Mouse (Mus musculus): Measurements from ENCODE around the gene Fbxl19. TPM values are rescaled to one million over a fixed set of nuclear protein-coding genes. Genes with fewer than 3 reads are reported as not detected.

The Fbxl19 gene
- polyA plus RNA-seq, 1 experiment = 26.8 TPM

DNA sequence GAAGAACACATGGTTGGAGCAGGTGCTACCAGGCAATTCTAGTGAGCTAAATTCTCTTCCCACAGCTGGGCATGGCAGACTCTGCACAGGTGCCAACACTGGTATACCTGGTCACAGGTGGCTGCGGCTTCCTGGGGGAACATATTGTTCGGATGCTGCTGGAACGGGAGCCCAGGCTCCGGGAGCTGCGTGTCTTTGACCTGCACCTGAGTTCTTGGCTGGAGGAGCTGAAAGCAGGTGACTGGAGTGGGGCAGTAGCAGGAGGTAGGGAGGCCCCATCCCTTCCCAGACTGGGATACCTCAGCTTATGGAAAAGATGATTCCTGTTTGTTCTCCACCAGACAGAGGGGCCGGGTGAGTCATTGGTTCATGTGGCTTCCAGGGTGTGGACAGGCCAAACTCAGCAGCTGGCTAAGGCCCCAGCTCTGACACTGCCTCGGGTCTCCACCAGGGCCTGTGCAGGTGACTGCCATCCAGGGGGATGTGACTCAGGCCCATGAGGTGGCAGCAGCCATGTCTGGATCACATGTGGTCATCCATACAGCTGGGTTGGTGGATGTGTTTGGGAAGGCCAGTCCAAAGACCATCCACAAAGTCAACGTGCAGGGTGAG lies 56.8 kb downstream of the Fbxl19 start:
- no peak for DNase-seq (ENCODE audit: low read depth)

DNA sequence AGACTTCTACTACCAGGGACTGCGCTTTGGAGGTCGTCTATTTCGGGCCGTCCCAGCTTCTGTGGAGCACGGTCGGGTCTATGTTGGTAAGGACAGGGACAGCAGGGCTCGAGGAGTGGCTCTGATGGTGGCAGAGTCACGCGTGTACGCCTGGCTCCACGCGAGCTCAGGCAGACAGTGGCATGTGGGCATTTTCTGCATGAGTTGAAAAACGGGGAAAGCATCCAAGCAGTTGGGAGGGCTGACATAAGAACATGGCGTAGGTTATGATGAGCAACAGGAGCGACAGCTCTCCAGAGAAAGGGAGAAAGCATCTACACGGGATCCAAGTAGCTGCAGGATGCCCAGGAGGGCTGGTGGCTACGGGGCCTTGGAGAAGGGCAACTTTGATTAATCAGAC lies 58.0 kb downstream of the Fbxl19 start:
- DNase-seq (ENCODE audit: low read depth) = no peak

DNA sequence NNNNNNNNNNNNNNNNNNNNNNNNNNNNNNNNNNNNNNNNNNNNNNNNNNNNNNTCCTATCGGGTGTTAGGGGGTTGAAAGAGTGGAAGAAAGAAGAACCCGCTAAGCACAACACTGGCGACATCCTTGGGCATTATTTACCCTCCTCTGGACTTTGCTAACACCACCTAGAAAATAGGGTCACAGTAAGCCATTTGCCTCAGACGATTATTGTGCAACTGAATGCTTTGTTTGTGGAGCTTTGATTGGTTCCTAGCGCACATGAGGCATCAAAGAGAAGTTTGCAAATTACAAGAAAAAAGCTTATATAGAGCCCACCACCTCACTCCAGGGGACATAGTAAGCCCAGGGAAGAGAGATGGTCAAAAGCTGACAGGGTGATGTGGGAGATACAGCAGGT lies 64.5 kb downstream of the Fbxl19 start:
- no peak for DNase-seq (ENCODE audit: low read depth)

DNA sequence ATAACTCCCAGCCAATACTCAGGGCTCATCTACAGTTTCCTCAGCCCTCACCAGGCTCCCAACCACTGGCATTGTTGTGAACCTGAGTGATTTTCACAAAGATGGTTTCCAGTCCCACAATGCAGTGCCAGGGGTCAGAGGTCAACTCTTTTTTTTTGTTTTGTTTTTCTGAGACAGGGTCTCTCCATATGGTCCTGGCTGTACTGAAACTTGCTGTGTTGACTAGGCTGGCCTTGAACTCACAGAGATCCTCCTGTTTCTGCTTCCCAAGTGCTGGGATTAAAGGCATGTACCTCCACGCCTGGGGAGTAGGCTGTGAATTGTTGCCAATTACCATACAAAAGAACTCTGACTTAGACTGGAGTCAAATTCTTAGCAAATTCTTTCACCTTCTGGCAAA lies 65.5 kb downstream of the Fbxl19 start:
- no peak for DNase-seq (ENCODE audit: low read depth)

DNA sequence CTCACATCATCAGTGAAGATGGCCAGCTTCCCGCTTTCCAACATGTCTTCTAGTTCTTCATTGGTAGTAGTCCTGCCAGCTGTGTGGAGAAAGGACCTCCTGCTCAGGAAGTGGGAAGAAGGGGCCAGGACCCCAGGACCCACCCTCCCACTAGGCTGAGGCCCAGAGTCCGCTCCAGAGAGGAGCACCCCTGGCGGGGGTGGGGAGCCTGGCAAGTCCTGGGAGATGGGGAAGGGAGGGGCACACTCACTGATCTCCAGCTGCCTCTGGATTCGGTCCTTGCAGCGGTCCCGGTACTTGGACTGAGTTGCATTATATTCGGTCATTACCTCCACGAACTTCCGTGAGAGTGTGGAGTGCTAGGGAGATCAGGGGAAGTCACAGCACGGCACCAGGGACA lies 66.3 kb downstream of the Fbxl19 start:
- no peak for DNase-seq (ENCODE audit: low read depth)

DNA sequence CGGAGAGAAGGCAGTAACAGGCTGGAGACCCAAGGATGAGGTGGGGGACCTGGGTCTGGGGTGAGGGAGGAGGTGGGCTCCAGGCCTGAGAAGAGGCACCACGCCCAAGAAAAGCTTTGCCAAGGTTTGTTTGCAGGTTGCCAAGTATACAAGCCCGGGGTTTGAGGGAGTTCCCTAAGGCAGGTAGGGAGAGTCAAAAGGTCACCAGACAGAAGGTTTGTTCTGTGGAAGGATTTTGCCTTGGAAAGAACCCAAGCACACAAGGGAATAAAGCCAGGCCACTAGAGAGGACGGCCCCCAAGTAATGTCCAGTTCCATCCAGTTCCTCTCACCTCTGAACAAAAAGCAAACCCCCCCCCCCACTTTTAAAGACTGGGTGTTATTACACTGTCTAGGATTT lies 66.9 kb downstream of the Fbxl19 start:
- no peak for DNase-seq (ENCODE audit: low read depth)

DNA sequence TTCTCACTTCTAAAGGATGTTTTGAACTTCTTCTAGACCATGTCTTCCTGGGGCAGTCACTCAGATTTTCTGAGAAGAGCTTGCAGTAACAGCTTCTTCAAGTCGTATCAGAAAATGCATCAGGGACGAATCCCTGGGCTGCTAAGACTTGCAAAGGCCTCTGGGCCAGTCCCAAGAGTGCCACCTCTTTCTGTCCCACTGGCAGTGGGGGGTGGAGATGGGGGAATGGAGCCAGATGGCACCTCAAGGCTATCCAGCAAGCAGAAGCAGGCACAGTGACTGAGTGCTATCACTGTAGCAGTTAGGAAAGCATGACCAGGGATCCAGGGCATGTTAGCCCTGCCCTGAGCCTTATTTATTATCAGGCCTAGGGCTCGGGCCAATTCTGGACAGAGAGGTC lies 67.9 kb downstream of the Fbxl19 start:
- peak; percentile 37 for DNase-seq (ENCODE audit: low read depth)

DNA sequence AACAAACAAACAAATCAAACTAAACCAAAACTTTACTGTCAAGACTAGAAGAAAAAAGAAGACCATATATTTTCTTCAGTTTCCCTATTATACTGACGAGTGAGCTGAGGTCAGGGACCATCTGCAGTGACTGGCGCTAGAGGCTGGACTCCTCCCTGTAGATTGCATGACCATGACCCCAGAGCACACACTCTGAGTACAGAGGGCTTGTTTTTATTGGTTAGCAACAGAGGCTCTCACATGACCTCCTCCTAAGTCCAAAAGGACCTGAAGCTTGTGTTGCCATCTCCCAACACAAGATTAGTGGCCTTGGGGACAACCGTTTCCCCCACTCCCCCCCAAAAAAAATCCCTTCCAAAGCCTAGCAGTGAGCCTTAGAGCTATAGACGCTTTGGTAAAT lies 69.5 kb downstream of the Fbxl19 start:
- no peak for DNase-seq (ENCODE audit: low read depth)

DNA sequence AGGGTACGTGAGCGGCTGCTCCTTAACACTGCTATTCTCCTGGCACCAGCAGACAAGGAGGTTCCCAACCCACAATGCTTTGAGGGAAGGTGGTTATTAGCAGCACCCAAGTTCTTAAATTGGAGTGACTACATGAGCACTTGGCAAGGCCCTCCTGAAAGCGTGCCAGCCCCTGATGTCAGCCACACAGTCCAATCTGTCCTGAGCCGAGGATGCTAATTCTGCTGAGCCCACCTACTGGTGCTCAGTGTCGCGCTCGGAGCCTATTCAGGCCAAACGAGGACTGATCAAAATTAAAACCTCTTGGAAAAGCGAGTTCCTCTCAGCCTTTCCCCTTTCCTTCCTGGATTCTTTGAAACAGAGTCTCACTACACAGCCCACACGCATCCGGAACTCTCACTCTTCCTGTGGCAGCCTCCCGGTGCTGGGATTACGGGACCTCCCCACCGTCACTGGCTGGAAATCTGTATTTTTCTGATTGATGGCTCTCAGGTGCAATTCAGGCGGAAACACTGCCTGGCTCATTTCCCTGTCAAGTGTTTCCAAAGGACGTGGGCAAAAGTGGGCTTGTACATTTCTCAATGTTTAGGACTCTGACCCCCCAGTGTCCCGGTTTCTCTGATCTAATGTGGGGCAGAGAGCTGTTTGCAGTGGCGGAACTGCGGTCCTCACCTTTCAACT lies 70.0 kb downstream of the Fbxl19 start:
- peak; percentile 85 for DNase-seq (ENCODE audit: low read depth)

DNA sequence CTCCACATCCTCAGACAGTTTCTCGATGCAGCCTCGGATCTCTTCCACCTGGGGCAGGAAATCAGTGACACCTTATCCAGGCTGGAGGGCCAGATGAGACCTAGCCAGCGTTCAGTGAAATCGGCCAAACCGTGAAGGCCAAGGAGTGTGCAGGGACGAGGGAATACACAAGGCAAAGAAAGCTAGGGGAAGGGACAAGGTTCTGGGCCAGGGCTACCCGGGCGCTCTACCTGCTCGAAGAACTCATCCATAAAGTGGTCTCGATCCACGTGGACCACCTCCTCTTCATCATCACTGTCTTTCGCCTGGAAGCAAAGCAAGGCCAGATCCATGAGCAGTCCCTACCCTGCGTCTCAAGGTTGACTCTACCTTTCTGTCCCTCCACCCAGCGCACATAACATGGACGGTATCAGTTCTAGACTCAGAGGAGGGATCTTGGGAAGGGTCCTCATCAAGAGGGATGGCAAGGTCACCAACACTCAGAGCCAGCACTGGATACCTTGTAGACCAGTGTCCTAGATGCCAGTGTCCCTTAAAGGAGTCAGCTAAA lies 70.8 kb downstream of the Fbxl19 start:
- DNase-seq (ENCODE audit: low read depth) = no peak

DNA sequence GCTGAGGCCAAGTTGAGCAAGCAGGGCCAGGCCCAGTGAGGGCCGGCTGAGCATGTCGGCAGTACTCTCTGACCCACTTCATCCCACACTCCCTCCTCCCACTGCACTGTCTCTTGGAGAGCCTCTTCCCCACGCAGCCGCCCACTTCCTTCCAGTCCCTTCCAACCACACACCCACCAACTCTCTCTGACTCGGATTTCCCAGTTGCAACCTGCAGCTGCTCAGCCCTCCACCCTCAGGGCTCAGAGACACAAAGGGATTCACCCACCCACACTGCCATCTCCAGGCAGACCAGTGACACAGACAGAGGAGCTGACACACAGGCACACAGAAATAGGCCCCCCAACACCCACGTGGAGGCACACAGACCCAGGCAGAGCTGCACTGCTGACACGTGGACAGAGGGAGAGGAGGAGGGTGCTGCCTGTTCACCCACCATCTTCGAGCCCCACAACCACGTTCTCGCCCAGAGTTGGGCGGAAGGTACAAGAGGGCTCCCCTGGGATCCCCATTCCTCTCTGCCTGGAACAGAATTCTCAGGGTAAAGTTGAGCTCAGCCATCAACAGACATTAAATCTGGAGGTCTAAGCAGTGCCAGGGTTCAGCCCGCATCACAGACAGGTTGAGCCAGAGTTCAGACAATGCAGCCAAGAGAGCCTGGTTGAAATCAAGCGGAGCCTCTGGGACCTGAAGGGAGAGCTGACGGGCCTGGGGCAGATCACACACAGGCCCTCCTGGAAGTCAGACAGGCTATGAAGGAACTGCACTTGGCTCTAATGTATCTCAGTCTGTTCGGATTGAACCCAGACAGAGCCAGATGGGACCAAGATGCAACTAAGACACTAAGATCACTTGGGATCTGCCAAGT lies 71.8 kb downstream of the Fbxl19 start:
- peak; percentile 81 for DNase-seq (ENCODE audit: low read depth)

DNA sequence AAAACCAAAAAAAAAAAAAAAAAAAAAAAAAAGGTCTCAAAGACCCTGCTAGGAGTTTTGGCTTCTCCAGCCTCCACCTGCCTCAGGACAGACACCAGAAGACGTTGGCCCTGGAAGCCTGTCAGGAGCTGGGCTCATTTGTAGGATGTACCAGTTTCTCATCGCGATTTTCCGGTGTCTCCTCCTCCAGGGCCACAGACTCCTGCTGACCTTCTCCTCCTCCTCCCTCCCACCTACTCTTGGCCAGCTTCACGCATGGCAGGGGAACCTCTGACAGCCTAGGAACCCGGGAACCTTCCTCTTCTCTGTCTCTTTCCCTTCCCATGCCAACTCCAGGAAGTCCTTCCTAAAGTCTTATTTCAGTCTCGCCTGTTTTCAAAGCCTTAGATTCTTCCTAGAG lies 72.7 kb downstream of the Fbxl19 start:
- no peak for DNase-seq (ENCODE audit: low read depth)

DNA sequence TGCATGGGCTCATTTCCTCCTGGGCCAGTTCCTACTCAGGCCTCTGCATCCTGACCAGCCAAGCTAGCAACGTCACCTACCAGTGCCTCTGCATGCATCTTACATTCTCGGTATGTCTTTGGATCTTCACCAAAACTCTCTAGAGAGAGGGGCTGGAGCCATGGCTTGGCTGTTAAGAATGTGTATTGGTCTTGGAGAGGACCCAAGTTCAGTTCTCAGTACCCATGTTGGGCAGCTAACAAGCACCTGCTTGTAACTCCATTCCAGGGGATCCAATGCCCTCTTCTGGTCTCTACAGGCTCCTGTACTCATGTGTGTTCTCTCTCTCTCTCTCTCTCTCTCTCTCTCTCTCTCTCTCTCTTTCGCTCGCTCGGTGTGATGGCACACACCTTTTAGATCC lies 73.4 kb downstream of the Fbxl19 start:
- no peak for DNase-seq (ENCODE audit: low read depth)

Other genes with a start within 250 kb of the Fbxl19 start
- gene Srcap, start 232.6 kb upstream of the Fbxl19 start, polyA plus RNA-seq (2012; rRNA removed) = 14.9 and 16.8 TPM in 2 replicates
- gene Gm42715, start 225.0 kb upstream of the Fbxl19 start, polyA plus RNA-seq (2012; rRNA removed) = 8.9 and 12.1 TPM in 2 replicates
- gene Tmem265, start 183.2 kb upstream of the Fbxl19 start, polyA plus RNA-seq (2012; rRNA removed) = 0.18 TPM in 1 of 2 replicates, not detected in the other
- 65.7 and 72.1 TPM in 2 replicates for gene Phkg2, start 171.2 kb upstream of the Fbxl19 start, polyA plus RNA-seq (2012; rRNA removed)
- gene Ccdc189, start 155.9 kb upstream of the Fbxl19 start, polyA plus RNA-seq (2012; rRNA removed) = 16.9 and 18.8 TPM in 2 replicates
- gene Rnf40, start 155.8 kb upstream of the Fbxl19 start, polyA plus RNA-seq (2012; rRNA removed) = 29.2 and 32.8 TPM in 2 replicates
- gene Zfp629, start 128.7 kb upstream of the Fbxl19 start, polyA plus RNA-seq (2012; rRNA removed) = 14.6 and 18.1 TPM in 2 replicates
- 21.2 and 30.4 TPM in 2 replicates for gene Bcl7c, start 35.6 kb upstream of the Fbxl19 start, polyA plus RNA-seq (2012; rRNA removed)
- gene Ctf1, start 31.8 kb upstream of the Fbxl19 start, polyA plus RNA-seq (2012; rRNA removed) = 21.0 and 35.9 TPM in 2 replicates
- gene Ctf2, start 12.4 kb upstream of the Fbxl19 start, polyA plus RNA-seq (2012; rRNA removed) = not detected in 2 replicates
- gene Orai3, start 25.3 kb downstream of the Fbxl19 start, polyA plus RNA-seq (2012; rRNA removed) = 27.1 and 37.9 TPM in 2 replicates
- 7.6 and 11.8 TPM in 2 replicates for gene Setd1a, start 32.1 kb downstream of the Fbxl19 start, polyA plus RNA-seq (2012; rRNA removed)
- gene Gm49388, start 41.1 kb downstream of the Fbxl19 start, polyA plus RNA-seq (2012; rRNA removed) = not detected in 2 replicates
- gene Hsd3b7, start 56.1 kb downstream of the Fbxl19 start, polyA plus RNA-seq (2012; rRNA removed) = 103 and 120 TPM in 2 replicates
- gene Stx4a, start 79.8 kb downstream of the Fbxl19 start, polyA plus RNA-seq (2012; rRNA removed) = 76.2 and 82.5 TPM in 2 replicates
- gene Stx1b, start 80.0 kb downstream of the Fbxl19 start, polyA plus RNA-seq (2012; rRNA removed) = 16.6 and 24.0 TPM in 2 replicates
- 18.3 and 22.8 TPM in 2 replicates for gene Zfp646, start 131.7 kb downstream of the Fbxl19 start, polyA plus RNA-seq (2012; rRNA removed)
- gene Zfp668, start 132.3 kb downstream of the Fbxl19 start, polyA plus RNA-seq (2012; rRNA removed) = 5.9 and 8.2 TPM in 2 replicates
- 1.9 and 2.6 TPM in 2 replicates for gene Prss53, start 146.4 kb downstream of the Fbxl19 start, polyA plus RNA-seq (2012; rRNA removed)
- gene Gm21974, start 150.9 kb downstream of the Fbxl19 start, polyA plus RNA-seq (2012; rRNA removed) = not detected in 2 replicates
- gene Vkorc1, start 151.1 kb downstream of the Fbxl19 start, polyA plus RNA-seq (2012; rRNA removed) = 246 and 309 TPM in 2 replicates
- gene Bckdk, start 159.5 kb downstream of the Fbxl19 start, polyA plus RNA-seq (2012; rRNA removed) = 118 and 137 TPM in 2 replicates
- gene Kat8, start 168.0 kb downstream of the Fbxl19 start, polyA plus RNA-seq (2012; rRNA removed) = 15.9 and 16.4 TPM in 2 replicates
- gene Prss8, start 185.6 kb downstream of the Fbxl19 start, polyA plus RNA-seq (2012; rRNA removed) = 80.4 and 83.4 TPM in 2 replicates
- 23.6 and 29.7 TPM in 2 replicates for gene Prss36, start 202.2 kb downstream of the Fbxl19 start, polyA plus RNA-seq (2012; rRNA removed)
- 285 and 355 TPM in 2 replicates for gene Fus, start 222.9 kb downstream of the Fbxl19 start, polyA plus RNA-seq (2012; rRNA removed)
- 45.2 and 50.8 TPM in 2 replicates for gene Pycard, start 249.3 kb downstream of the Fbxl19 start, polyA plus RNA-seq (2012; rRNA removed)

Data from gonadal fat pad, adult 2 months (tissue).